Mouse (Mus musculus) midbrain, embryonic 12.5 days (tissue): ENCODE data around the gene Pcbd2. TPM values are rescaled to one million over a fixed set of nuclear protein-coding genes. Genes with fewer than 3 reads are reported as not detected.

Experiments
- ATAC-seq: fragments of 200-750 bp; cut with Nextera tagmentation; 2 replicates; pipeline ENCODE4 v1.8.0; 2017; ENCODE audit warnings: low read depth, moderate TSS enrichment, moderate library complexity; ENCODE audit not compliant: low FRiP score
- H3K27ac ChIP-seq: fragments of 300-500 bp; sonication (generic); replicated peaks from 2 replicates; pipeline ENCODE4 v1.5.1; 2016; ENCODE audit warnings: mild to moderate bottlenecking
- H3K27me3 ChIP-seq: fragments of 300-500 bp; sonication (generic); 2 replicates; pipeline ENCODE4 v1.6.1; 2016; ENCODE audit warnings: mild to moderate bottlenecking
- H3K36me3 ChIP-seq: fragments of 300-500 bp; sonication (generic); 2 replicates; pipeline ENCODE4 v1.6.1; 2016
- H3K4me1 ChIP-seq: fragments of 300-500 bp; sonication (generic); 2 replicates; pipeline ENCODE4 v1.6.1; 2016
- H3K4me2 ChIP-seq: fragments of 300-500 bp; sonication (generic); replicated peaks from 2 replicates; pipeline ENCODE4 v1.6.1; 2016; ENCODE audit warnings: mild to moderate bottlenecking, moderate library complexity
- H3K4me3 ChIP-seq: fragments of 300-500 bp; sonication (generic); 2 replicates; pipeline ENCODE4 v1.5.1; 2016; ENCODE audit warnings: mild to moderate bottlenecking
- H3K9ac ChIP-seq: fragments of 300-500 bp; sonication (generic); replicated peaks from 2 replicates; pipeline ENCODE4 v1.6.1; 2016; ENCODE audit warnings: mild to moderate bottlenecking, moderate library complexity
- H3K9me3 ChIP-seq: fragments of 300-500 bp; sonication (generic); 2 replicates; pipeline ENCODE4 v1.6.1; 2016; ENCODE audit warnings: mild to moderate bottlenecking
- WGBS: fragments of 180-500 bp; shearing (Covaris S2); methylation state at CpG from one replicate; pipeline ENCODE4 v1.1.7; 2016; 5-methylcytosine and 5-hydroxymethylcytosine counted together
- polyA plus RNA-seq: library from polyadenylated mRNA; unstranded; fragments of >200 nt; fragmentation: Nextera tagmentation; extraction: Ambion mirVana; gene quantifications from 2 replicates; pipeline ENCODE4 v1.2.1, GENCODE M21; 2016

Gene Pcbd2
- polyA plus RNA-seq, 1 experiment from 2014 or later: 30.0 TPM

DNA sequence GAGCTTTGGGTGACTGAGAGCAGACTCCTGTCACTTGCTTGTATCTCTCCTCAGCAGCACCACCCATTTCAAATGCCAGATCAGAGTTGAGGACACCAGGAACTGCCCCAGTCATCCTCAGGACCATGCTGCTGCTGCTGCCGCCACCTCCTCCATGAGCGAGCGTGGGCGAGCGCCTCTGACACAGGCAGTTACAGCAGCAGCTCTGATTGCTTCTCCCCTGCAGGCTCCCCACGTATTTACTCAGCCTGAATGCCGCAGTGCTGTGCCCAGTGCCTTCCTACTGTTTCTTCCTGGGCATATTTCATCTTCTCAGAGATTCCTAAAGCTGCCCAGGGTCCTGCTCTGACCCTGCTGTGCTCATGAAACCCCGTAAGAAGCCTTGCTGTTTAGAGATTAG lies 15.1 kb downstream of the Pcbd2 start:
- no peak overlapping the region for H3K9ac ChIP-seq
- WGBS: 71% methylated on average over 8 of the region's 8 CpGs
- ATAC-seq: no peak
- no peak overlapping the region for H3K4me2 ChIP-seq
- no peaks in the 10 kb centered on the region for H3K9me3 ChIP-seq
- no peak overlapping the region for H3K27ac ChIP-seq
- H3K27me3 ChIP-seq: no peaks in the 10 kb centered on the region
- no peaks in the 10 kb centered on the region for H3K4me1 ChIP-seq
- H3K4me3 ChIP-seq: no peak overlapping the region
- H3K36me3 ChIP-seq: no peaks in the 10 kb centered on the region

DNA sequence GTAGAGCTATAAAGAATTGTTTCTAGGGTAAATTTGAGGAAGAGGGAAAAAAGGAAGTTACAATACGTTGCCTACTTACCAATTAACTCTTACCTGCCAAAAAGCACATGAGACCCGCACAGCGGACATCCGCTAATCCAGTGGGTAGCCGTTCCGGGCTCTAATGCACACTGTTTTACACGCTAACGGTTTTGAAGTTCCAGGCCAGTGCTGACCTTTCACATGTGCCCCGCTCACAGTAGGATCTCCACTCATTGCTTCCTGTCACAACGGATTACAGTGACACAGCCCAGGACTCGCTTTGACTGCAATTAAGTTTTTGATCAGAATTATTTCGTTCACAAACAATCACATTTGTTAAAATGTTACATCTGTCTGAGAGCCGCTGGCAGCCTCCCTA lies 27.2 kb downstream of the Pcbd2 start:
- Histone ChIP-seq H3K9ac (no peak overlapping the region), H3K4me2 (no peak overlapping the region), H3K27me3 (no peaks in the 10 kb centered on the region), H3K4me3 (no peak overlapping the region), H3K4me1 (peaks cover 16% of the 10 kb centered on the region), H3K9me3 (no peaks in the 10 kb centered on the region), H3K27ac (no peak overlapping the region), H3K36me3 (no peaks in the 10 kb centered on the region)
- 78% methylated on average over 13 of the region's 13 CpGs for WGBS
- ATAC-seq: no peak

DNA sequence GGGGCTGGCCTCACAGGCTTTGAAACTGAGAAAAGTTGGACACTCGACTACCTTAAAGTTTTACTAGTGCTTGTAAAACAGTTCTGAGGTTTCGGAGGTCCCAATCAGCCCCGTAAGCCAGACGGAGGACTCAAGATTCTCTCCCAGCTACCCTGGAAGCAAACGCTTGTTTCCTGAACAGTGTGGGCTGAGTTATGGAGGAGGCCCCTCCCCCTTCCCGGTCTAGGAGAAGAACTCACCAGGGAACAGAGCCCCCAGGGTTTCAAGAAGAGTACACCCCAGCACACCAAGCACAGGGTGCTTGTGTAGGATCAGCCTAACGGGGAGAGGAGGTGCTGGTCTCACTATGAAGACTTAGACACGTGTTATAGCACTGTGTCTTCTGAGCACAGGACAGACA lies 29.6 kb downstream of the Pcbd2 start:
- no peaks in the 10 kb centered on the region for H3K27me3 ChIP-seq
- no peak overlapping the region for H3K27ac ChIP-seq
- WGBS: 46% methylated on average over 8 of the region's 8 CpGs
- no peaks in the 10 kb centered on the region for H3K36me3 ChIP-seq
- ATAC-seq: no peak
- H3K9ac ChIP-seq: 0 out of 2 replicates have a peak overlapping the region, but pooled peaks have one; percentile 16
- H3K4me1 ChIP-seq: peaks cover 11% of the 10 kb centered on the region
- H3K4me3 ChIP-seq: no peak overlapping the region
- no peaks in the 10 kb centered on the region for H3K9me3 ChIP-seq
- H3K4me2 ChIP-seq: no peak overlapping the region

GRCm38 (mm10) chr13:55757645-55758044 lies 30.5 kb downstream of the Pcbd2 start:
- no peaks in the 10 kb centered on the region for H3K36me3 ChIP-seq
- ATAC-seq: no peak
- WGBS: 88% methylated on average over 6 of the region's 6 CpGs
- H3K9me3 ChIP-seq: no peaks in the 10 kb centered on the region
- no peak overlapping the region for H3K4me3 ChIP-seq
- no peak overlapping the region for H3K4me2 ChIP-seq
- H3K27ac ChIP-seq: no peak overlapping the region
- no peak overlapping the region for H3K9ac ChIP-seq
- H3K27me3 ChIP-seq: no peaks in the 10 kb centered on the region
- peaks cover 11% of the 10 kb centered on the region for H3K4me1 ChIP-seq

DNA sequence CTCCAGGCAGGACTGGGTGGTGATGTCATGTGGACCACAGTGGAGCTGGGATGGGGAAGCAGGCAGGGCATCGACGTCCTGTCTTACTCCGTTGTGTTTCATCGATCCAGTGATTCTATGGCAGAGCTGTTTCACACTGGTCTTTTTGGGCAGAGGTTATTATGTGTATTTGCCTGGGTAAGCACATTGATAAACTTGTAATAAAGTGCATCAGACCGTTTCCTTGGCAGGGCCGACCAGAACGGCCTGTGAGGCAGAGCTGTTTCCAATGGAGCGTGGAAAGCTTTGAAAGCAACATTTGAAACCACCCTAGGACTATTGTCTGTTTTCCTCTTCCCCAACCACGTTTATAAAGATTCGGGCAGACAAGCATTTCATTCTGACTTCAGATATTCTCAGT lies 33.4 kb downstream of the Pcbd2 start:
- H3K27me3 ChIP-seq: no peaks in the 10 kb centered on the region
- H3K36me3 ChIP-seq: no peaks in the 10 kb centered on the region
- H3K9me3 ChIP-seq: no peaks in the 10 kb centered on the region
- 49% methylated on average over 10 of the region's 10 CpGs for WGBS
- no peak for ATAC-seq
- H3K4me2 ChIP-seq: no peak overlapping the region
- no peak overlapping the region for H3K4me3 ChIP-seq
- H3K9ac ChIP-seq: no peak overlapping the region
- peaks cover 11% of the 10 kb centered on the region for H3K4me1 ChIP-seq
- H3K27ac ChIP-seq: no peak overlapping the region

- Histone ChIP-seq H3K27ac (no peak overlapping the region), H3K9ac (no peak overlapping the region), H3K36me3 (no peaks in the 10 kb centered on the region), H3K27me3 (no peaks in the 10 kb centered on the region), H3K4me2 (no peak overlapping the region), H3K4me3 (no peak overlapping the region), H3K9me3 (no peaks in the 10 kb centered on the region), H3K4me1 (peaks cover 10% of the 10 kb centered on the region)
- ATAC-seq: no peak
- 80% methylated on average over 10 of the region's 10 CpGs for WGBS
Measured at GRCm38 (mm10) chr13:55761486-55761885, 34.3 kb downstream of the Pcbd2 start.

GRCm38 (mm10) chr13:55774352-55774751 lies 47.2 kb downstream of the Pcbd2 start:
- ATAC-seq: no peak
- Histone ChIP-seq H3K9ac (no peak overlapping the region), H3K36me3 (no peaks in the 10 kb centered on the region), H3K27me3 (no peaks in the 10 kb centered on the region), H3K4me1 (no peaks in the 10 kb centered on the region), H3K4me3 (no peak overlapping the region), H3K4me2 (no peak overlapping the region), H3K9me3 (no peaks in the 10 kb centered on the region), H3K27ac (no peak overlapping the region)
- WGBS: 84% methylated on average over 7 of the region's 7 CpGs

GRCm38 (mm10) chr13:55775056-55775455 lies 47.9 kb downstream of the Pcbd2 start:
- Histone ChIP-seq H3K4me2 (no peak overlapping the region), H3K27me3 (no peaks in the 10 kb centered on the region), H3K27ac (no peak overlapping the region), H3K9ac (no peak overlapping the region), H3K9me3 (no peaks in the 10 kb centered on the region), H3K4me1 (no peaks in the 10 kb centered on the region), H3K4me3 (no peak overlapping the region), H3K36me3 (no peaks in the 10 kb centered on the region)
- ATAC-seq: no peak
- WGBS: 74% methylated on average over 11 of the region's 11 CpGs

- Histone ChIP-seq H3K9ac (no peak within 1 kb of the TSS), H3K4me2 (no peak within 1 kb of the TSS), H3K4me3 (no peak within 1 kb of the TSS), H3K27me3 (no peaks in the 10 kb centered on the region), H3K9me3 (no peaks in the 10 kb centered on the region), H3K36me3 (no peaks in the 10 kb centered on the region), H3K4me1 (no peaks in the 10 kb centered on the region), H3K27ac (no peak within 1 kb of the TSS)
- 91% methylated on average over 3 of the region's 3 CpGs for whole genome bisulfite sequencing
- ATAC-seq: no peak
Measured at GRCm38 (mm10) chr13:55784268-55784667, 57.1 kb downstream of the Pcbd2 start, which contains the start of gene Catsper3. Catsper3 (plus strand) TSS chr13:55784568.

DNA sequence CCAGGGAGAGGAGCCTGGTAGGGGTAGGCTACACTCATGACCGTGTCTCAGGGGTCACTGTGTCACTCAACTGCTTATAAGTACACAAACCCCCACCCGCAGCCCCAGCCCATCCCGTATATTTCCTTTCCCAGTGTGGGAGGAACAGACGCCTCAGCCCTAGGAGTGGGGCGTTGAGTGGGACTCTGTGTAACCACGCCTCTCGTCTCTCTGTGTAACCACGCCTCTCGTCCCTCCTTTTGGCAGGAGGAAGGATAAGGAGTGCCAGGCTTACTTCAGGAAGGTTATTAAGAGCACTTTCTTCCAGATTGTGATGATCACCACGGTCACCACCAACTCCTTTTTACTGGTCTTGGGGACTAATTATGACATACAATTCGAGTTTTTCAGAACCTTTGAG lies 59.0 kb downstream of the Pcbd2 start:
- H3K36me3 ChIP-seq: no peaks in the 10 kb centered on the region
- no peaks in the 10 kb centered on the region for H3K9me3 ChIP-seq
- H3K4me3 ChIP-seq: no peak overlapping the region
- H3K9ac ChIP-seq: no peak overlapping the region
- H3K27me3 ChIP-seq: no peaks in the 10 kb centered on the region
- no peak overlapping the region for H3K4me2 ChIP-seq
- WGBS: 84% methylated on average over 11 of the region's 11 CpGs
- H3K27ac ChIP-seq: no peak overlapping the region
- no peaks in the 10 kb centered on the region for H3K4me1 ChIP-seq
- ATAC-seq: no peak

DNA sequence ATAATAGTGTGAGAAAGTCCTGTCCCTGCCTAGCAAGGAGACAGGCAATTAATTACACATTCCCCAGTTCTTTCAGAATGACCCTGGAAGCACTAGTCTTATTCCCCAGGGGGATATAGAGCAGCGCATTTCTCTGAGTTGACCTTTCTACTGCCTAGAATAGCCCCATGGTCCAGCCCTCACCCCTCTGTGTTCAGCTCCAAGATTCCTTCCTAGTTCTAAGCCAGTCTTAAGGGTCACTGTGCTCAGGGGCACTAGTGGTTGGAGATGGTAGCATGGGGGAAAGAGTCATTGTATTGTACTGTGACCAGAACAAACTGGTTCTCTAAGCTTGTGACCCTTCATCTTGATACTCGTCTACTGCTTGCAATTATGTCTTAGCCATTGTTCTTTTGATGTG lies 74.1 kb downstream of the Pcbd2 start:
- H3K4me2 ChIP-seq: no peak overlapping the region
- H3K9ac ChIP-seq: no peak overlapping the region
- whole genome bisulfite sequencing: 66% methylated on average over 2 of the region's 2 CpGs
- H3K4me1 ChIP-seq: no peaks in the 10 kb centered on the region
- H3K4me3 ChIP-seq: no peak overlapping the region
- no peak for ATAC-seq
- no peak overlapping the region for H3K27ac ChIP-seq
- H3K27me3 ChIP-seq: no peaks in the 10 kb centered on the region
- peaks cover 7% of the 10 kb centered on the region; the same call in 1 of the 2 replicates for H3K9me3 ChIP-seq
- no peaks in the 10 kb centered on the region for H3K36me3 ChIP-seq

GRCm38 (mm10) chr13:55803973-55804372 lies 76.8 kb downstream of the Pcbd2 start:
- Histone ChIP-seq H3K4me3 (no peak overlapping the region), H3K9me3 (peaks cover 7% of the 10 kb centered on the region; the same call in 1 of the 2 replicates), H3K36me3 (no peaks in the 10 kb centered on the region), H3K27me3 (0 out of 2 replicates have a peak, but pooled peaks cover 4% of the 10 kb centered on the region), H3K9ac (no peak overlapping the region), H3K27ac (no peak overlapping the region), H3K4me1 (no peaks in the 10 kb centered on the region), H3K4me2 (no peak overlapping the region)
- 88% methylated on average over 1 of the region's 1 CpGs for WGBS
- no peak for ATAC-seq

GRCm38 (mm10) chr13:55809041-55809623 lies 82.0 kb downstream of the Pcbd2 start:
- no peak for ATAC-seq
- Histone ChIP-seq H3K4me1 (no peaks in the 10 kb centered on the region), H3K36me3 (no peaks in the 10 kb centered on the region), H3K4me3 (no peak overlapping the region), H3K4me2 (no peak overlapping the region), H3K27ac (no peak overlapping the region), H3K27me3 (0 out of 2 replicates have a peak, but pooled peaks cover 4% of the 10 kb centered on the region), H3K9me3 (no peaks in the 10 kb centered on the region), H3K9ac (no peak overlapping the region)
- WGBS: 76% methylated on average over 7 of the region's 7 CpGs
